Mouse (Mus musculus) adrenal gland, postnatal 0 days (tissue): ENCODE measurements around the gene Lce3e. TPM values are rescaled to one million over a fixed set of nuclear protein-coding genes. Genes with fewer than 3 reads are reported as not detected.

Source experiments
- polyA plus RNA-seq: library from polyadenylated mRNA; unstranded; fragments of >200 nt; fragmentation: Nextera tagmentation; extraction: Ambion mirVana; gene quantifications from 2 replicates; pipeline ENCODE4 v1.2.1, GENCODE M21; 2015

The Lce3e gene
- polyA plus RNA-seq = 2.8 TPM in 1 of 2 replicates, not detected in the other

DNA sequence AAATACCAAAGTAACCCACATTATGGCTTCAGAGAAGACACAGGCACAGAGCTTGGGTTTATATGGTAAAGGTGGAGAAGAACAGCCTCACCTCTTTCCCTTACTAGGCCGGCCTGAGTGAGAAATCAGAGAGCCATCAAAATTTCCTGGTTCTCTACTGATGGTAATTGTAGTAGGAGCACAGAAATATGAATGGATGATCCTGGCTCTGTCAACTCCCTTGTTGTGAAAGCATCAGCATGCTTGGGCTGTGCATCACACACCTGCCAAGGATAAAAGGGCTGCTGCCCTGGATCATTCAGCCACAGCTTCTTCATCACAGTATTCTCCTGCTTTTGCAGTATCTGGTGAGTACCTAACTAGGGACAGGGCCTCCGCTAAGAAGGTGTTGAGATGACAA, at the start of gene Lce3e:
Gene Lce3e (plus strand): TSS at position 301 of the 400 bp plus-strand sequence.

GRCm38 (mm10) chr3:92926130-92926529, 40.7 kb upstream of the Lce3e start, which contains the start of gene Lce3a:
TSS of gene Lce3a (minus strand) at chr3:92926230.

GRCm38 (mm10) chr3:92932679-92933078, 34.2 kb upstream of the Lce3e start, which contains the start of gene Lce3b:
TSS of gene Lce3b (plus strand) at chr3:92932979.

GRCm38 (mm10) chr3:92944186-92944585, 22.7 kb upstream of the Lce3e start, which contains the start of gene Lce3c:
TSS of gene Lce3c (plus strand) at chr3:92944486.

DNA sequence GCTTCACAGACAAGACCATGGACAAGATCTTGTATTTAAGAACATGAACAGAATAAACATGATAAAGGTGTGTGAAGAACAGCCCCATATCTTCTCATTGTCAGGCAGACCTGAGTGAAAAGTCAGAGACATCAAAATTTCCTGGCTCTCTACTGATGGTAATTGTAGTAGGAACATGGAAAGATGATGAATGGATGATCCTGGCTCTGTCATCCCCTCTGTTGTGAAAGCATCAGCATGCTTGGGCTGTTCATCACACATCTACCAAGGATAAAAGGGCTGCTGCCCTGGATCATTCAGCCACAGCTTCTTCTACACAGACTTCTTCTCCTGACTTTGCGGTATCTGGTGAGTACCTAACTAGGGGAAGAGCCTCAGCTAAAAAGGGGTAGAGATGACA, 9.8 kb upstream of the Lce3e start, which contains the start of gene Lce3d:
Gene Lce3d (plus strand): TSS at position 301 of the 400 bp plus-strand sequence.

DNA sequence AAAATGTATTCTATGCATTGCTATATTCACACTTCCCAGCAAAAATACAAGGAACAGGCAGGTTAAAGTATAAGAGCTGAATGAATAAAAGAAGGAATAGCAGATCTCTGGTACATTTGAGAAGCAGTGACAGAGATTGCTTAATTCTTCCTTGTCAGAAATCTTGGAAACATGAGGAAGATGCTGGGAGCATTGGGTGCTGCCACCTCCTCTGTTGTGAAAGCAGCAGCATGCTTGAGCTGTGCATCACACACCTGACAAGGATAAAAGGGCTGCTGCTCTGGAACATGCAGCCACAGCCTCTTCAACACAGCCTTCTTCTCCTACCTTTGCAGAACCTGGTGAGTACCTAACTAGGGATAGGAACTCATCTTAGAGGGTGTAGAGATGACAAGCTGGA, 25.1 kb downstream of the Lce3e start, which contains the start of gene Lce3f:
Gene Lce3f (plus strand): TSS at position 301 of the 400 bp plus-strand sequence.

DNA sequence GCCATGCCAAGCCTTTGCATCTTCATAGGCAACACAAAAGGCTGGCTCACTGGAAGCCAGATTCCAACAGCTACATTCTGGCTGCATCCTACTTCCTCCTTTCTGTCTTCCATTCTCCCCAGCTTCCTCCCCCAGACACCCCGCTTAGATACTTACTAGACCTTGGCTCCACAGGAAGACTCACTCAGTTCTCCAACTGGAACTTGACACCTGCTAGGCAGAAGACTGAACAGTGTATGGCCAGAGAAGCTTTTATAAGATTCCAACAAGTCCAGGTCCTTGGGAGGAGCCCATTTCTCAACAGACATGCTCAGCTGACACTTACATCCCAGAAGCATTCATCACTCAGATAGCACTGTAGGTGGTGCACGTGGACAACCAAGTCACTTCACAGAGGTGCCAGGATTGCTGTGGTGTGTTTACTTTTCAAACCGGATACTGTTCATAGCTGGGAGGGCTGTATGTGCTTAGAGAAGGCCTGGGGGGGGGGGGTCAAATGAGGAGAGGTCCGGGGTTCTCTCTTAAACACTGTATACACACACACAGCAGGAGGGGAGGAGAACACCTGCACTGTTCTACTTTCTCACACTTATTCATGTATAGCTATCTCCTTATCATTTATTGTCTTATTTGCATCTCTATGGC, 48.7 kb downstream of the Lce3e start, which contains the start of gene Crct1:
Gene Crct1 (minus strand): TSS at position 228 of the 645 bp plus-strand sequence.

Other genes starting within 250 kb of the Lce3e start
- 1.1 TPM in 1 of 2 replicates, not detected in the other for gene Lce1f, start 246.7 kb upstream of the Lce3e start, polyA plus RNA-seq
- not detected in 2 replicates for gene Gm38119, start 228.0 kb upstream of the Lce3e start, polyA plus RNA-seq
- gene Lce1g, start 214.7 kb upstream of the Lce3e start, polyA plus RNA-seq = not detected in 2 replicates
- gene Lce1h, start 202.0 kb upstream of the Lce3e start, polyA plus RNA-seq = 0.93 TPM in 1 of 2 replicates, not detected in the other
- gene Lce1i, start 188.2 kb upstream of the Lce3e start, polyA plus RNA-seq = not detected in 2 replicates
- 0.61 TPM in 1 of 2 replicates, not detected in the other for gene Lce1j, start 176.5 kb upstream of the Lce3e start, polyA plus RNA-seq
- gene Lce1k, start 159.2 kb upstream of the Lce3e start, polyA plus RNA-seq = not detected in 2 replicates
- 0.09 TPM in 1 of 2 replicates, not detected in the other for gene Kprp, start 139.8 kb upstream of the Lce3e start, polyA plus RNA-seq
- 1.2 TPM in 1 of 2 replicates, not detected in the other for gene Lce1l, start 115.8 kb upstream of the Lce3e start, polyA plus RNA-seq
- gene 2310050C09Rik, start 96.8 kb upstream of the Lce3e start, polyA plus RNA-seq = 0.24 TPM in 1 of 2 replicates, not detected in the other
- 1.8 TPM in 1 of 2 replicates, not detected in the other for gene Lce3a, start 40.8 kb upstream of the Lce3e start, polyA plus RNA-seq
- gene Lce3b, start 34.1 kb upstream of the Lce3e start, polyA plus RNA-seq = 1.2 TPM in 1 of 2 replicates, not detected in the other
- gene Lce3c, start 22.6 kb upstream of the Lce3e start, polyA plus RNA-seq = 5.1 TPM in 1 of 2 replicates, not detected in the other
- gene Lce3d, start 9.7 kb upstream of the Lce3e start, polyA plus RNA-seq = not detected in 2 replicates
- 0.76 and 3.7 TPM in 2 replicates for gene Lce3f, start 25.2 kb downstream of the Lce3e start, polyA plus RNA-seq
- 5.8 TPM in 1 of 2 replicates, not detected in the other for gene Crct1, start 48.6 kb downstream of the Lce3e start, polyA plus RNA-seq
- 0.82 TPM in 1 of 2 replicates, not detected in the other for gene Lce1m, start 52.0 kb downstream of the Lce3e start, polyA plus RNA-seq
- not detected in 2 replicates for gene Gm4858, start 101.8 kb downstream of the Lce3e start, polyA plus RNA-seq
- gene Crnn, start 177.7 kb downstream of the Lce3e start, polyA plus RNA-seq = not detected in 2 replicates
- gene Flg2, start 230.2 kb downstream of the Lce3e start, polyA plus RNA-seq = 0.02 TPM in 1 of 2 replicates, not detected in the other